Mouse (Mus musculus) cortical plate, adult 2 months (tissue): ENCODE results near the gene Cxadr.

Experiments used
- CTCF ChIP-seq: fragments of 200-500 bp; IDR thresholded peaks from 2 replicates; pipeline ENCODE4 v1.5.1; 2011; ENCODE audit warnings: mild to moderate bottlenecking, control low read depth, low read length; ENCODE audit not compliant: insufficient read depth; ENCODE audit errors: extremely low read depth
- POLR2A ChIP-seq: fragments of 200-500 bp; IDR thresholded peaks from 2 replicates; pipeline ENCODE4 v1.6.1; 2011; ENCODE audit warnings: mild to moderate bottlenecking, low read length, control low read depth; ENCODE audit not compliant: insufficient read depth; ENCODE audit errors: extremely low read depth

DNA sequence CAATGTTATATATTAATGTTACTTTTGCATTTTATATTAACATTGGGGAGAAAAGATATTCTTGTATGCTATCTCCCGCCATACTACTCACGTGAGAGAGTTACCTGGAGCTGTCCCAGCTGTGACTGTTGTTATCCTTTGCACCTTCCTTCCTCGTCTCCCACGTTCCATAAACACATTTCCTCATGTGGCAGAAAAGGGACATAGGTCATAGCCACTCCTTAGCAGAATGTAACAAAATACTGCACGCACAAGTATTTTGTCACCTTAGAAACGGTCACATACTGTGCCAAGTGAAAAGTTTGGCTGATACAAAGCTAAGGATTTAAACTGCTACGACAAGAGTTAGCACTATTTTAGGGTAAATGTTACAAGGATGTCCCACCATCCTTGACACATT, 26.3 kb downstream of the Cxadr start:
- TF ChIP-seq POLR2A (no peak), CTCF (no peak)
